In the genomic region with DNA sequence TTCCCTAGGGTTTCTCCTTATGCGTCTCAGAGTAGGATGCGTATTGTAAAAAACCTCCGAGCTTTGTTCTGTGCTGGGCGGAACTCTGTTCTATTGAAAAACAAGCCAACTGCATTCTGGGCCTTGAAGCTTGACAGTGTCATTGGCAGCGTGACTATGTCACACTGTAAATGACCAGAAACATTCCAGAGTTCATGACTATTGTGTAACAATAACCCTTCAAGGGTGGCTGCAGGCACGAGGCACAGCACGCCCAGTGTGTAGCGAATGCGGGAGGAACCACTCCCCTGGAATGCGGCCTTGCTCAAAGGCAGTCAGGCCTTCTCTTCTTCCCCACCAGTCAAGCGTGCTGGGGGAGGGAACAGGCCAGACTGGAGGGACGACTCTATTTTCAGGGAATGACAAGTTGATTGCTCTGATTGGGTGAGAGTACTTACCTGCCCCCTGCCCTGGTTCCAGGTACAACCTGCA, we compare ENCODE assay signal across 8 mouse cellular contexts.
A peak's percentile ranks its signal among the peaks of the same experiment; 100 is the strongest.
DNase-seq lines count a peak whose midpoint lies in the region; ATAC-seq lines count a peak whose summit lies in the region.

No protein-coding gene starts in this region.

- no peak overlapping the region for H3K4me3 ChIP-seq in intestine, embryonic 15.5 days (replicated peaks)

- no peak overlapping the region for H3K4me2 ChIP-seq in intestine, embryonic 15.5 days (replicated peaks)

- H3K36me3 ChIP-seq in intestine, embryonic 15.5 days, result no peaks in the 10 kb centered on the region

- no peaks in the 10 kb centered on the region; the same call in 1 of the 2 replicates for H3K4me1 ChIP-seq in intestine, embryonic 15.5 days (replicated peaks)

- DNase-seq in gastrocnemius, adult 18-20 months (ENCODE audit: low spot score), result peak; percentile 24
- no peak for DNase-seq in gastrocnemius, postnatal 14 days
- peak; percentile 67 for DNase-seq in embryo, embryonic 10 days (ENCODE audit: low spot score)
- DNase-seq in lung, postnatal 36 days, result peak; percentile 88
- no peak for DNase-seq in left cerebral cortex, postnatal 36 days (ENCODE audit: low spot score in 2 of 2)
- DNase-seq in thymus, postnatal 10 days (ENCODE audit: low spot score in 2 of 2), result no peak
- DNase-seq in testis, postnatal 10 days (ENCODE audit: low spot score), result no peak

- peak; percentile 96 for ATAC-seq in intestine, embryonic 15.5 days

- intact Hi-C loops in gastrocnemius, postnatal 14 days (cut with DNase I; ENCODE audit: low total_unique reads), result no loop called here
- intact Hi-C loops in left cerebral cortex, postnatal 36 days (cut with DNase I), result no loop called here

- 55% methylated on average over 12 of the region's 12 CpGs for WGBS in intestine, embryonic 15.5 days

- peak overlapping the region; percentile 41; the same call in 1 of the 2 replicates for H3K27ac ChIP-seq in intestine, embryonic 15.5 days

- no peak overlapping the region for H3K9ac ChIP-seq in intestine, embryonic 15.5 days

- H3K27me3 ChIP-seq in intestine, embryonic 15.5 days (replicated peaks), result no peaks in the 10 kb centered on the region

- H3K9me3 ChIP-seq in intestine, embryonic 15.5 days, result no peaks in the 10 kb centered on the region

Comparison
In these comparisons a context has a peak if more than half of its experiments do, and no peak if none do; other contexts are left out.
1. DNase-seq: peak in gastrocnemius, adult 18-20 months (single experiment), embryo, embryonic 10 days (single experiment) and lung, postnatal 36 days (single experiment); none in gastrocnemius, postnatal 14 days (single experiment), left cerebral cortex, postnatal 36 days (0 of 2), thymus, postnatal 10 days (0 of 2) and testis, postnatal 10 days (single experiment).